Mouse (Mus musculus) CH12.LX (cell line): ENCODE results near the gene Zfyve21. TPM values are rescaled to one million over a fixed set of nuclear protein-coding genes. Genes with fewer than 3 reads are reported as not detected.

Experiments
- DNase-seq: peaks from one replicate; pipeline ENCODE4 v3.0.0-alpha.2; 2013; ENCODE audit errors: extremely low read depth
- H3K27ac ChIP-seq: 2 replicates; pipeline ENCODE4 v1.5.1; 2012; ENCODE audit warnings: low read depth, mild to moderate bottlenecking, control low read depth, moderate library complexity; ENCODE audit not compliant: insufficient read depth
- H3K27me3 ChIP-seq: replicated peaks from 2 replicates; pipeline ENCODE3; 2012; ENCODE audit warnings: inconsistent platforms
- H3K36me3 ChIP-seq, 2 experiments: replicated peaks in 1 of 2; 2 replicates each; pipeline versions ENCODE3 to v1.6.1; 2012; ENCODE audit warnings: inconsistent platforms in 1 of 2, low read length in 1 of 2, mild to moderate bottlenecking in 1 of 2, mixed read lengths in 1 of 2, moderate library complexity in 1 of 2; ENCODE audit not compliant: control insufficient read depth in 1 of 2, insufficient read depth in 1 of 2
- H3K4me1 ChIP-seq, 2 experiments: 2 replicates each; pipeline ENCODE4 v1.6.1; 2012; ENCODE audit warnings: inconsistent platforms in 1 of 2, moderate library complexity in 1 of 2; ENCODE audit not compliant: insufficient read depth in 2 of 2, control insufficient read depth in 1 of 2
- H3K4me2 ChIP-seq: 2 replicates; pipeline ENCODE4 v1.6.1; 2012; ENCODE audit warnings: low read depth, mild to moderate bottlenecking, control low read depth; ENCODE audit not compliant: poor library complexity, insufficient read depth, severe bottlenecking
- H3K4me3 ChIP-seq, 3 experiments: fragments of 150-350 bp in 1 of 3; sonication (generic) in 1 of 3; replicated peaks in 1 of 3; 2 replicates each; pipeline versions ENCODE3 to v1.5.1; 2011 to 2012; ENCODE audit warnings: low read depth in 2 of 3, low read length in 2 of 3, mild to moderate bottlenecking in 2 of 3, moderate library complexity in 2 of 3, control low read depth in 1 of 3, improper control_type of control experiment in 1 of 3, inconsistent platforms in 1 of 3, mixed read lengths in 1 of 3; ENCODE audit not compliant: poor library complexity in 1 of 3
- H3K79me2 ChIP-seq: replicated peaks from 2 replicates; pipeline ENCODE4 v1.6.1; 2012; ENCODE audit warnings: mild to moderate bottlenecking, moderate library complexity; ENCODE audit not compliant: control insufficient read depth, poor library complexity, insufficient read depth, severe bottlenecking; ENCODE audit errors: extremely low read depth
- H3K9ac ChIP-seq: 2 replicates; pipeline ENCODE4 v1.6.1; 2012; ENCODE audit warnings: low read depth, mild to moderate bottlenecking, control low read depth, moderate library complexity; ENCODE audit not compliant: insufficient read depth
- H3K9me3 ChIP-seq: replicated peaks from 2 replicates; pipeline ENCODE3; 2012; ENCODE audit warnings: low read length, inconsistent platforms, mixed read lengths
- BHLHE40 ChIP-seq: IDR thresholded peaks from 2 replicates; pipeline ENCODE4 v1.6.1; 2011; ENCODE audit warnings: mild to moderate bottlenecking, low read depth, low read length, improper control_type of control experiment
- CHD1 ChIP-seq: IDR thresholded peaks from 2 replicates; pipeline ENCODE4 v1.6.1; 2012; ENCODE audit warnings: low read depth, low read length, improper control_type of control experiment, inconsistent platforms
- CHD2 ChIP-seq: IDR thresholded peaks from 2 replicates; pipeline ENCODE4 v1.6.1; 2011; ENCODE audit warnings: low read length, improper control_type of control experiment
- E2F4 ChIP-seq: IDR thresholded peaks from 2 replicates; pipeline ENCODE4 v1.6.1; 2011; ENCODE audit warnings: low read depth, low read length, improper control_type of control experiment; ENCODE audit not compliant: insufficient replicate concordance
- ELF1 ChIP-seq: IDR thresholded peaks from 2 replicates; pipeline ENCODE4 v1.6.1; 2014; ENCODE audit warnings: low read depth, mild to moderate bottlenecking, inconsistent platforms, low read length, improper control_type of control experiment
- ETS1 ChIP-seq: conservative IDR thresholded peaks from 2 replicates; pipeline ENCODE4 v1.6.1; 2012; ENCODE audit warnings: low read depth, mild to moderate bottlenecking, inconsistent platforms, low read length, improper control_type of control experiment, moderate library complexity
- HCFC1 ChIP-seq: IDR thresholded peaks from 2 replicates; pipeline ENCODE4 v1.6.1; 2012; ENCODE audit warnings: low read depth, mild to moderate bottlenecking, inconsistent platforms, low read length, improper control_type of control experiment
- IRF4 ChIP-seq: IDR thresholded peaks from 2 replicates; pipeline ENCODE4 v1.6.1; 2014; ENCODE audit warnings: low read depth, mild to moderate bottlenecking, inconsistent platforms, low read length, improper control_type of control experiment
- JUN ChIP-seq: IDR thresholded peaks from 2 replicates; pipeline ENCODE4 v1.6.1; 2011; ENCODE audit warnings: low read depth, mild to moderate bottlenecking, low read length, improper control_type of control experiment, moderate library complexity; ENCODE audit not compliant: insufficient read depth
- JUND ChIP-seq: conservative IDR thresholded peaks from 2 replicates; pipeline ENCODE4 v1.6.1; 2011; ENCODE audit warnings: low read depth, low read length, improper control_type of control experiment
- KAT2A ChIP-seq: IDR thresholded peaks from 2 replicates; pipeline ENCODE4 v1.6.1; 2012; ENCODE audit warnings: low read length, improper control_type of control experiment, inconsistent platforms; ENCODE audit not compliant: insufficient replicate concordance
- MAFK ChIP-seq: IDR thresholded peaks from 2 replicates; pipeline ENCODE4 v1.6.1; 2011; ENCODE audit warnings: low read length, improper control_type of control experiment; ENCODE audit not compliant: insufficient replicate concordance
- MAX ChIP-seq: IDR thresholded peaks from 2 replicates; pipeline ENCODE4 v1.6.1; 2011; ENCODE audit warnings: low read length, improper control_type of control experiment
- MAZ ChIP-seq: IDR thresholded peaks from 2 replicates; pipeline ENCODE4 v1.6.1; 2012; ENCODE audit warnings: low read depth, mild to moderate bottlenecking, inconsistent platforms, low read length, improper control_type of control experiment, moderate library complexity
- MEF2A ChIP-seq: IDR thresholded peaks from 2 replicates; pipeline ENCODE4 v1.6.1; 2014; ENCODE audit warnings: low read depth, mild to moderate bottlenecking, inconsistent platforms, low read length, improper control_type of control experiment, borderline replicate concordance
- MXI1 ChIP-seq: IDR thresholded peaks from 2 replicates; pipeline ENCODE4 v1.6.1; 2011; ENCODE audit warnings: mild to moderate bottlenecking, low read depth, low read length, improper control_type of control experiment
- NELFE ChIP-seq: IDR thresholded peaks from 2 replicates; pipeline ENCODE4 v1.6.1; 2011; ENCODE audit warnings: low read depth, low read length, improper control_type of control experiment
- NRF1 ChIP-seq: IDR thresholded peaks from 2 replicates; pipeline ENCODE4 v1.6.1; 2014; ENCODE audit warnings: low read depth, mild to moderate bottlenecking, inconsistent platforms, low read length, improper control_type of control experiment, moderate library complexity
- POLR2A ChIP-seq: IDR thresholded peaks from 2 replicates; pipeline ENCODE4 v1.6.1; 2011; ENCODE audit warnings: low read depth, mild to moderate bottlenecking, improper control_type of control experiment, low read length
- POLR2AphosphoS2 ChIP-seq: IDR thresholded peaks from 2 replicates; pipeline ENCODE4 v1.6.1; 2011; ENCODE audit warnings: low read depth, low read length, improper control_type of control experiment
- RAD21 ChIP-seq: IDR thresholded peaks from 2 replicates; pipeline ENCODE4 v1.6.1; 2011; ENCODE audit warnings: low read depth, mild to moderate bottlenecking, low read length, improper control_type of control experiment, moderate library complexity
- RCOR1 ChIP-seq: conservative IDR thresholded peaks from 2 replicates; pipeline ENCODE4 v1.6.1; 2012; ENCODE audit warnings: low read depth, mild to moderate bottlenecking, inconsistent platforms, low read length, improper control_type of control experiment
- SMC3 ChIP-seq: IDR thresholded peaks from 2 replicates; pipeline ENCODE4 v1.6.1; 2011; ENCODE audit warnings: low read depth, low read length, improper control_type of control experiment
- TCF12 ChIP-seq: IDR thresholded peaks from 2 replicates; pipeline ENCODE4 v1.6.1; 2014; ENCODE audit warnings: low read depth, mild to moderate bottlenecking, inconsistent platforms, low read length, improper control_type of control experiment
- USF1 ChIP-seq: IDR thresholded peaks from 2 replicates; pipeline ENCODE4 v1.6.1; 2014; ENCODE audit warnings: low read depth, mild to moderate bottlenecking, inconsistent platforms, low read length, improper control_type of control experiment
- ZKSCAN1 ChIP-seq: IDR thresholded peaks from 2 replicates; pipeline ENCODE4 v1.6.1; 2012; ENCODE audit warnings: low read depth, inconsistent platforms, low read length, improper control_type of control experiment, borderline replicate concordance
- ZMIZ1 ChIP-seq: IDR thresholded peaks from 2 replicates; pipeline ENCODE4 v1.6.1; 2012; ENCODE audit warnings: low read depth, mild to moderate bottlenecking, inconsistent platforms, low read length, improper control_type of control experiment
- dilution Hi-C: fragments of 300-500 bp; cut with MboI; formaldehyde crosslinking; loops from 2 replicates; pipeline ENCODE4 v1.14.3; 2020; ENCODE audit warnings: low sequenced_read_pairs; ENCODE audit not compliant: extremely low pct_unique_long_range_greater_than_20kb, extremely low pct_ligation_motif_present
- in situ Hi-C: fragments of 300-500 bp; cut with MboI; formaldehyde crosslinking; loops from 3 replicates; pipeline ENCODE4 v1.14.3; 2019; ENCODE audit warnings: low sequenced_read_pairs, low pct_ligation_motif_present, low pct_unique_long_range_greater_than_20kb, mixed read lengths
- polyA plus RNA-seq: library from polyadenylated mRNA; unstranded; fragments of >175 nt; gene quantifications from 2 replicates; pipeline ENCODE4 v1.2.1, GENCODE M21; 2012; ENCODE audit warnings: low read depth; ENCODE audit not compliant: insufficient read length
- total RNA-seq, 2 experiments: library from RNA; depleted of rRNA; stranded (reverse); fragments of 300-350 nt in 1 of 2; fragments of >200 nt in 1 of 2; gene quantifications; 2 replicates each; pipeline ENCODE4 v1.2.3; 2012 to 2014

Zfyve21 gene
- total and polyA plus RNA-seq, 3 experiments = 4.1 to 8.4 (median 7.6) TPM

DNA sequence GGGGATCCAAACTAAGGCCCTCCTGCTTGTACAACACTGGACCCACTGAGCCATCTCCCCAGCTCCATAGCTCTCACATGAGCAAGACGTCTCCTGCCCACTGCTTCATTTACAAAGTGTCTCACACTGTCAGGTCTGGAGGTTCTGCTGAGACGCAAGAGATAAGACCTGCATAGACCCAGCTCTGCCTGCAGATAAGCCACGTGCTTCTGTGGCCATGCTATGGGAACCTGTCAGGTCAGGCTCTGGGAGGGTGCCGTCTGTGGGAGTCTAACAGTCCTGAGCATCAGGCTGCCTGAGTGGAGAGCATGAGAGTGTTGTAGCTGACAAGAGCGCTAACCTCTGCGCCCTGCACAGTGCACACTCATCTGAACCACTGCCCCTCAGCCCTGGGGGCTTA lies 27.0 kb upstream of the Zfyve21 start (continued):
- TF ChIP-seq MEF2A = no peak
- TF ChIP-seq, all 38 proteins: peak for 0

DNA sequence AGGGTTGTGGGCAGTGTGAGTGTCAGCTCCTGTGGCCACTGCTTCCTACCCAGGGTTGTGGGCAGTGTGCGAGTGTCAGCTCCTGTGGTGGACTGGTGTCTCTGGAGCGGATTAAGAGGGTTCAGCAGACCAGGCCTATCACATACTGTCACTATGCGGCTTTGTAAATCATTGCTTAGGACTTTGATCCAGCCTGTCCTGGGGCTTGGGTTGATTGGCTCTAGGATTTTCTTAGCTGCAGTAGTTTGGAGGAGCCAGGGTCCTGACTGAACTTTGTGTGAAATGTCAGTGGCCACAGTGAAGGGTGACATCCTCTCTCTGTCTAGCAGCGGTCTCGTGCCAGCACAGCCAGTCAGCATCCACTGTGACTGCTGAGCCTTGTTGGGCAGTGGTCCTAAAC lies 23.9 kb upstream of the Zfyve21 start:
- in situ Hi-C loops (no loop called here), dilution Hi-C loops (no loop called here)
- Histone ChIP-seq H3K79me2 (no peaks in the 10 kb centered on the region; the same call in 1 of the 2 replicates), H3K27ac (no peak overlapping the region), H3K9me3 (no peaks in the 10 kb centered on the region), H3K4me2 (no peak overlapping the region), H3K4me3 (no peak overlapping the region), H3K27me3 (no peaks in the 10 kb centered on the region), H3K9ac (no peak overlapping the region), H3K36me3 (peaks cover 64 to 87% of the 10 kb centered on the region in 2 experiments), H3K4me1 (peaks cover 13 to 52% of the 10 kb centered on the region in 2 experiments)
- TF ChIP-seq MAZ (no peak), MAX (no peak), JUND (no peak), USF1 (no peak), POLR2A (no peak), ETS1 (no peak), IRF4 (no peak), ZMIZ1 (no peak), RAD21 (no peak), SMC3 (no peak), HCFC1 (no peak), BHLHE40 (no peak), NRF1 (no peak), POLR2AphosphoS2 (no peak), RCOR1 (no peak), TCF12 (no peak)
- DNase-seq = no peak

DNA sequence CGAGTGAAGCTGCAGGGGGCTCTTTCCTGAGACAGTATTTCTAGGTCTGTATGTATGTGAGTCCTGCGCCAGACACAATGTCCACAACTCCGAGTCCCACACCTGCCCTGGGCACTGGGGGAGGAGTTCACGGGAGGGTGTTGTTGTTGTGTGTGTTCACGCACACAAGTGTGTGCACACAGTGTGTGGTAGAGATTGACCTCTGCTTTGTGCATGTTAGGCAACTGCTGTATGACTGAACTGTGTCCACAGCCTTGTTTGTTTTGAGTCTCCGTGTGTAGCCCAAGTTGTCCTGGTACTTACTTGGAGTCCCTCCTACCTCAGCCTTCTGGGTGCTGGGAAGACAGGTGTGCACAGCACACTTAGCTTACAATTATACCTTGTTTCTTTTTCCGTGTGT lies 23.3 kb upstream of the Zfyve21 start:
- in situ Hi-C loops (no loop called here), dilution Hi-C loops (no loop called here)
- Histone ChIP-seq H3K36me3 (peaks cover 64 to 87% of the 10 kb centered on the region in 2 experiments), H3K4me1 (peaks cover 18 to 57% of the 10 kb centered on the region in 2 experiments), H3K4me3 (no peak overlapping the region), H3K9me3 (no peaks in the 10 kb centered on the region), H3K9ac (no peak overlapping the region), H3K27me3 (no peaks in the 10 kb centered on the region), H3K79me2 (no peaks in the 10 kb centered on the region; the same call in 1 of the 2 replicates), H3K4me2 (no peak overlapping the region), H3K27ac (no peak overlapping the region)
- TF ChIP-seq MAZ = no peak
- TF ChIP-seq POLR2A = no peak
- TF ChIP-seq ZKSCAN1 = no peak
- TF ChIP-seq ETS1 = no peak
- no peak for TF ChIP-seq MEF2A
- TF ChIP-seq NELFE = no peak
- no peak for TF ChIP-seq JUN
- no peak for TF ChIP-seq ELF1
- TF ChIP-seq IRF4 = no peak
- no peak for TF ChIP-seq CHD1
- TF ChIP-seq CHD2 = no peak
- TF ChIP-seq E2F4 = no peak
- TF ChIP-seq ZMIZ1 = no peak
- no peak for TF ChIP-seq MAFK
- no peak for TF ChIP-seq KAT2A
- no peak for TF ChIP-seq MXI1
- no peak for DNase-seq
